Mouse (Mus musculus) liver, postnatal 0 days (tissue): Measurements from ENCODE around the gene D430042O09Rik. TPM values are rescaled to one million over a fixed set of nuclear protein-coding genes. Genes with fewer than 3 reads are reported as not detected.

ENCODE experiments used
- ATAC-seq: fragments of 200-750 bp; cut with Nextera tagmentation; 2 replicates; pipeline ENCODE4 v1.8.0; 2017; ENCODE audit warnings: mild to moderate bottlenecking, moderate library complexity
- DNase-seq: peaks from one replicate; pipeline ENCODE4 v3.0.0-alpha.2; 2016
- H3K27ac ChIP-seq: fragments of 300-500 bp; sonication (generic); 2 replicates; pipeline ENCODE4 v1.5.1; 2014; ENCODE audit warnings: antibody characterized with exemption, moderate library complexity, mild to moderate bottlenecking, low read depth
- H3K27me3 ChIP-seq: fragments of 300-500 bp; sonication (generic); 2 replicates; pipeline ENCODE4 v1.6.1; 2014; ENCODE audit warnings: low read length, control low read depth, mixed read lengths; ENCODE audit not compliant: insufficient read depth
- H3K36me3 ChIP-seq: fragments of 300-500 bp; sonication (generic); replicated peaks from 2 replicates; pipeline ENCODE4 v1.6.1; 2014; ENCODE audit warnings: mild to moderate bottlenecking, control low read depth, low read length, moderate library complexity, mixed read lengths; ENCODE audit not compliant: insufficient read depth
- H3K4me1 ChIP-seq: fragments of 300-500 bp; sonication (generic); 2 replicates; pipeline ENCODE4 v1.6.1; 2014; ENCODE audit warnings: antibody characterized with exemption, mild to moderate bottlenecking, control low read depth; ENCODE audit not compliant: insufficient read depth
- H3K4me2 ChIP-seq: fragments of 300-500 bp; sonication (generic); 2 replicates; pipeline ENCODE4 v1.6.1; 2014; ENCODE audit warnings: low read depth, mild to moderate bottlenecking, low read length, moderate library complexity, mixed read lengths
- H3K4me3 ChIP-seq: fragments of 300-500 bp; sonication (generic); 2 replicates; pipeline ENCODE4 v1.5.1; 2014; ENCODE audit warnings: low read depth, low read length
- H3K9ac ChIP-seq: fragments of 300-500 bp; sonication (generic); replicated peaks from 2 replicates; pipeline ENCODE4 v1.6.1; 2014; ENCODE audit warnings: mild to moderate bottlenecking, moderate library complexity
- H3K9me3 ChIP-seq: fragments of 300-500 bp; sonication (generic); 2 replicates; pipeline ENCODE4 v1.6.1; 2016; ENCODE audit warnings: mild to moderate bottlenecking, control low read depth, low read length, mixed read lengths
- CTCF ChIP-seq: sonication (generic); IDR thresholded peaks from 2 replicates; pipeline ENCODE4 v1.5.1; 2016; ENCODE audit warnings: antibody characterized with exemption, low read depth
- EP300 ChIP-seq: IDR thresholded peaks from 2 replicates; pipeline ENCODE4 v1.6.1; 2016; ENCODE audit warnings: antibody characterized with exemption, low read depth, mild to moderate bottlenecking
- whole genome bisulfite sequencing: fragments of 180-500 bp; shearing (Covaris S2); extraction: QIAGEN DNeasy Blood & Tissue Kit; methylation state at CpG from one replicate; pipeline ENCODE4 v1.1.7; 2014; ENCODE audit not compliant: insufficient replicate concordance; 5-methylcytosine and 5-hydroxymethylcytosine counted together
- polyA plus RNA-seq: library from polyadenylated mRNA; unstranded; fragments of >200 nt; fragmentation: Nextera tagmentation; extraction: Ambion mirVana; gene quantifications from 2 replicates; pipeline ENCODE4 v1.2.1, GENCODE M21; 2015

Gene D430042O09Rik
- polyA plus RNA-seq, 1 experiment from 2014 or later: 1.3 TPM

- no peaks in the 10 kb centered on the region for H3K27me3 ChIP-seq
- peaks cover 5% of the 10 kb centered on the region; the same call in 1 of the 2 replicates for H3K4me1 ChIP-seq
- no peak for DNase-seq
- H3K9ac ChIP-seq: no peak overlapping the region
- WGBS: 82% methylated on average over 4 of the region's 4 CpGs
- no peaks in the 10 kb centered on the region for H3K36me3 ChIP-seq
- no peaks in the 10 kb centered on the region for H3K9me3 ChIP-seq
- H3K4me3 ChIP-seq: no peak overlapping the region
- no peak for ATAC-seq
- no peak for TF ChIP-seq EP300
- TF ChIP-seq CTCF: no peak
- H3K4me2 ChIP-seq: no peak overlapping the region
- no peak overlapping the region for H3K27ac ChIP-seq
Measured at GRCm38 (mm10) chr7:125733791-125734190, 26.1 kb downstream of the D430042O09Rik start.

GRCm38 (mm10) chr7:125736366-125737015 is 28.8 kb downstream of the D430042O09Rik start:
- TF ChIP-seq CTCF (no peak), EP300 (no peak)
- Histone ChIP-seq H3K4me1 (peaks cover 20% of the 10 kb centered on the region), H3K27ac (no peak overlapping the region), H3K9ac (no peak overlapping the region), H3K27me3 (no peaks in the 10 kb centered on the region), H3K9me3 (no peaks in the 10 kb centered on the region), H3K4me3 (no peak overlapping the region), H3K4me2 (no peak overlapping the region), H3K36me3 (no peaks in the 10 kb centered on the region)
- DNase-seq: no peak
- 69% methylated on average over 4 of the region's 4 CpGs for WGBS
- no peak for ATAC-seq

DNA sequence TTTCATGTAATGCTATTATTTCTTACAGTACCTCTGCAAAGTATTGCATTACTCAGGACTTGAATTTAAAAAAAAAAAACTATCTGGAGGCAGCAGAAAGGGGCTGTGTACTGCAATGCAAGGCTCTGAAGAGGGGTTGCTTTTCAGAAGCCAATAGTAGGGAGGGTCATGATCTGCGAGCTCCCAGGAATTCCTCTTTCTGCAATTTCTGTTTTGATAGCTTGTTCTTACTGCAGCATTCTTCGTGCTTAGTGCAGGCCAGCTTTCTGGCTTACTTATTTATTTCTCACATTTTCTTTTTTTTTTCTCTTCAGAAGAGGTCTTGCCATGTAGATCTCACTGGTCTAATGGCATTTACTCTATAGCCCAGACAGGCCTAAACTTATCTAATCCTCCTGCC is 32.8 kb downstream of the D430042O09Rik start:
- no peaks in the 10 kb centered on the region for H3K9me3 ChIP-seq
- H3K27me3 ChIP-seq: no peaks in the 10 kb centered on the region
- H3K36me3 ChIP-seq: no peaks in the 10 kb centered on the region
- peaks cover 17% of the 10 kb centered on the region for H3K4me1 ChIP-seq
- H3K9ac ChIP-seq: no peak overlapping the region
- ATAC-seq (no peak), DNase-seq (no peak)
- no peak overlapping the region for H3K4me3 ChIP-seq
- H3K27ac ChIP-seq: peak overlapping the region; percentile 61; the same call in 1 of the 2 replicates
- TF ChIP-seq EP300 (no peak), CTCF (no peak)
- H3K4me2 ChIP-seq: no peak overlapping the region
- 75% methylated on average over 2 of the region's 2 CpGs for WGBS

GRCm38 (mm10) chr7:125741271-125741703 is 33.6 kb downstream of the D430042O09Rik start:
- 21% methylated on average over 1 of the region's 1 CpGs for WGBS
- no peak for DNase-seq
- peak overlapping the region; percentile 61 for H3K27ac ChIP-seq

DNA sequence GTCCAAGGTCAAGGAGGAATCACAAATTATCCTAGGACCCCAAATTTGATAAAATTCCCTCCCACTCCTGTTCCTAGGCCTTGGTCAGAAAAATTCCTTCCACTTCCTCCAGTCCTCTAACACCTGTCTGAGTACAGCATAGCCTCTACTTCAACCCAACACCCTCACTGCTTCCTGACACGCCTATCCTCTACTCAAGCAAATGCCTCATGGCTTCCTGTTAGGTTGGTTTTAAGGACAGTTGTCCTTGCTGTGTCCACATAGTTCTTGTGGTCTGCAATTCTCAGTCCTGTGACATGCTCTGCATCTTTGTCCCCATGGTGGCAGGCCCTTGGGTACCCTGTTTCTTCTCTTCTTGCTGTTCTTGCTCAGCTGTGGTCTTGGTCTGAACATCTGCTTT is 37.1 kb downstream of the D430042O09Rik start:
- WGBS: 43% methylated on average over 1 of the region's 1 CpGs

More at GRCm38 (mm10) chr7:125741271-125741703, 33.6 kb downstream of the D430042O09Rik start:
- no peaks in the 10 kb centered on the region for H3K9me3 ChIP-seq
- no peak overlapping the region for H3K9ac ChIP-seq
- TF ChIP-seq EP300 (no peak), CTCF (no peak)
- ATAC-seq: peak; percentile 71
- no peak overlapping the region for H3K4me2 ChIP-seq
- H3K4me1 ChIP-seq: peaks cover 17% of the 10 kb centered on the region
- no peaks in the 10 kb centered on the region for H3K36me3 ChIP-seq
- H3K4me3 ChIP-seq: no peak overlapping the region
- H3K27me3 ChIP-seq: no peaks in the 10 kb centered on the region

DNA sequence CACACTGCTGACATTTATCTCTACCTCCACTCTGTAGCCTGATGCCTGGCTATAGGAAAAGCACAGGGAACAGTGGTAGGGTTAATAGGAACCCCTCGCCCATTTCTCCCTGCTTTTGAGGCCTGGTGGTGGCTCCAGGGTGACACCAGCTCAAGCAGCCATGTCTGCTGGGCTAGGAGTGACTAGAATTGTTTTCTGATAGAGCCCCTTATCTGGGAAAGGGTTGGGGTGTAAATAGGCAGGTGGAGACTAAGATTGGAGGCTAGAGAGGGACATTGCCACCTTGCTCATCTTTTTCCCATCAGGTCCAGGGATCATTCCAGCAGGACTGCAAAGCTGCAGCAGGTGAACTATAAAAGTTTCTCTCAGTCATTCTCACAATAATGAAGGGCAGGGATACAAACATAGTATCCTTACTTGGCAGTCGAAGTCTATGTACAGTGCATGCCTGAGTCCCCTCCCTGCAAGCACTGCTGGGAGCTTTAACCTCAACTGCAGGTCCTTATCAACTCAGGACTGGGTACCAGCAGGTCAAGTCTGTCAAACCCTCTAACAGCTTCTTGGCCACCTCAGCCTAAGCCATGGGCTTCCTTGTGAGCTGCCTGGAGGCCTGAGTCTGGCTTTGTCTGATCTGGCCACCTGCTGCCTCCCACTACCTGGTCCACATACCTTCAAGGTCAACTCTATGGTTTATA is 39.1 kb downstream of the D430042O09Rik start:
- H3K27ac ChIP-seq: no peak overlapping the region
- H3K9ac ChIP-seq: no peak overlapping the region
- H3K9me3 ChIP-seq: no peaks in the 10 kb centered on the region
- 59% methylated on average over 2 of the region's 2 CpGs for WGBS
- H3K4me2 ChIP-seq: no peak overlapping the region
- TF ChIP-seq EP300: no peak
- TF ChIP-seq CTCF: no peak
- no peak overlapping the region for H3K4me3 ChIP-seq
- DNase-seq (no peak), ATAC-seq (no peak)
- H3K27me3 ChIP-seq: no peaks in the 10 kb centered on the region
- H3K4me1 ChIP-seq: no peaks in the 10 kb centered on the region
- no peaks in the 10 kb centered on the region for H3K36me3 ChIP-seq

More for the DNA sequence above, 37.1 kb downstream of the D430042O09Rik start:
- H3K4me3 ChIP-seq: no peak overlapping the region
- DNase-seq: no peak
- no peak overlapping the region for H3K4me2 ChIP-seq
- H3K27me3 ChIP-seq: no peaks in the 10 kb centered on the region
- no peak overlapping the region for H3K9ac ChIP-seq
- TF ChIP-seq CTCF (no peak), EP300 (no peak)
- no peaks in the 10 kb centered on the region for H3K36me3 ChIP-seq
- H3K4me1 ChIP-seq: peaks cover 16% of the 10 kb centered on the region
- no peaks in the 10 kb centered on the region for H3K9me3 ChIP-seq
- ATAC-seq: no peak
- no peak overlapping the region for H3K27ac ChIP-seq
